Mouse (Mus musculus) spleen, adult 12 weeks (tissue): Measurements from ENCODE around the gene Ddr2.
"Not testable (repeated sequence)": the region's sequence is repeated elsewhere in the genome, so short reads cannot be mapped to it uniquely, and the experiment has no call there.

ENCODE experiments used
- DNase-seq: peaks from one replicate; pipeline ENCODE4 v3.0.0; 2022; ENCODE audit warnings: low spot score

Ddr2 gene

DNA sequence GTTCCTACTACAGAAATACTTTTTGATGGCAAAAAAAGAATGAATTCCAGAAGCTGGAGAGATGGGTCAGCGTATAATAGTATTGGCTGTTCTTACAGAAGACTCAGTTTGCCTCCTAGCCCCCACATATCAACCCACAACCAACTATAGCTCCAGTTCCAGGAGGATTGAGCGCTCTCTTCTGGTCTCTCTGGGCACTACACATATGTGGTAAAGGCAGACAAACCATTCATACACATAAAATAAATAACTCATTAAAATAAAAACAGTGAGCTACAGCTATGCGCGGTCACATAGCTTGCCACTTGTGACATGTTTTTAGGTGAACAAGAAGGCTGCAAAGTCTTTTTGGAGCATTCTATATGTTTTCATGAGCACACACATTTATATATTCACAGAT, 71.2 kb downstream of the Ddr2 start:
- no peak for DNase-seq

DNA sequence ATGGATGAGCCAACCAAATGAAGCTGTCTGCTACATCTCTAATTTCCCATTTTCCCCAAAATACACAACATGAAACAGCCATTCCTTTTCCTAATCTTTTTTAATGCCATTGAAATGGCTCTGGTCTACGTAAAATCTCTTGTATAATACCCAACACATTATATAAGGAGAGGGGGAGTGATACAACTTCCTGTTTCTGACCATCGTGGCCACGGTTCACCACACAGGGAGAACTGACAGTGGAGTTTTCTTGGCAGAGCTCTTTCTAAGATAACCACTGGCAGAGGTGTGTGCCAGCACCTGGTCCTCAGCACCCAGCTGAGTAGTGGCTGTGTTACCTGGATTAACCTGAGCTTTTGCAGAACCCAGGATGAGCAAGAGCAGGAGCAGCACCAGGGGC, 75.0 kb downstream of the Ddr2 start:
- no peak for DNase-seq

GRCm38 (mm10) chr1:170034961-170035360, 75.6 kb downstream of the Ddr2 start:
- no peak for DNase-seq

- DNase-seq = no peak
Measured at GRCm38 (mm10) chr1:170031656-170032055, 78.9 kb downstream of the Ddr2 start.

- DNase-seq = no peak
Measured at GRCm38 (mm10) chr1:170014784-170015183, 95.8 kb downstream of the Ddr2 start.

DNA sequence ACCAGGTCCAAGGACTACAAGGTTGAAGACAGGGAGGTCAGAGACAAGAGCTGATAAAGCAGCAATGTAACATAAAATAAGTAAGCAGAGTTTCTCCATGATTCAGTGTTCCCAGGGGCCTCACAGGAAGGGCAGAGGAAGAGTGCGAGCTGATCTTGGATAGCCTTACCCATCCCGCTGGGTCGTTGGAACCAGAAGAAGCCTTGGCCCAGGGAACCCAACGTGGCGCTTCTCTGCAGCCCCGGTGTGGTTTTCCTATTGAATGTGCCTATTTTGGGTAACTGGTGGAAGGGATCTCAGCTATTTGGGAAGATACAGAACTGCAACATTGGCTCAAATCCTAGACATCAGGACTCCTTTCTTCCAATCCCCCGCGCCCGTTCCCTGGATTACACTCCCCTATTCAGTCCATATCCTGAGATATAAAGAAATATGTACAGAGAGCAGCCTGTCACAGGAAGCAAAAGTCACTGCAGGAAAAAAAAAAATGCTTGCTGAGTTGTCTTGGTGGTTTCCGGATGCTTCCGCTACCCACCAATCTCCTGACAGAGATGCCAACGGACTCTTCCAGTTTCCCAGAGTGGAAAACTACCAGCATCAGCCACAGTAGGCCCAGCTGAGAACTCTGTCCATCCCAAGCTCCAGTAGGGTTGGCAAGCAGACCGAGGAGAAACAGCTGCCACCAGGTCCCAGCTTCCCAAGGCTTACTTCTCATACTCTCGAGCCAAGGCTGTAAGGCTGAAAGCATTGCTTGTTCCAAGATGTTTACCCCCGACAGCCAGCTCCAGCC, 99.7 kb downstream of the Ddr2 start:
- no peak for DNase-seq

- no peak for DNase-seq
Measured at GRCm38 (mm10) chr1:170009296-170009695, 101.3 kb downstream of the Ddr2 start.

- no peak for DNase-seq
Measured at GRCm38 (mm10) chr1:170008432-170009220, 101.9 kb downstream of the Ddr2 start.

GRCm38 (mm10) chr1:170006516-170006915, 104.0 kb downstream of the Ddr2 start:
- DNase-seq = no peak

- DNase-seq = no peak
Measured at GRCm38 (mm10) chr1:170005297-170005696, 105.3 kb downstream of the Ddr2 start.

DNA sequence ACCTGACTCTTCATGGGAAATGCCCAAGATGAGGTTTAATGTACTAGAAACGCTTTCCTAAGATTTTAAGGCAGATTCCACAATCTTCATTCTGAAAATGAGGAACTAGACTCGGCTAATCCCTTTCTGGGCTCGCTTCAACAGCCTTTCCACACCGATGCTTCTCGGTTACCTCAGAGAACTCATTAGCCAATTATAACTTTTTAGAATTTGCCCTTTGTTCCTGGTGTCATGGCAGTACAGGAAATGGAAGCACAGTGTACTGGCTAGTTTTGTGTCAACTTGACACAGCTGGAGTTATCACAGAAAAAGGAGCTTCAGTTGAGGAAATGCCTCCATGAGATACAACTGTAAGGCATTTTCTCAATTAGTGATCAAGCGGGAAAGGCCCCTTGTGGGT, 116.7 kb downstream of the Ddr2 start:
- not testable (repeated sequence) for DNase-seq

DNA sequence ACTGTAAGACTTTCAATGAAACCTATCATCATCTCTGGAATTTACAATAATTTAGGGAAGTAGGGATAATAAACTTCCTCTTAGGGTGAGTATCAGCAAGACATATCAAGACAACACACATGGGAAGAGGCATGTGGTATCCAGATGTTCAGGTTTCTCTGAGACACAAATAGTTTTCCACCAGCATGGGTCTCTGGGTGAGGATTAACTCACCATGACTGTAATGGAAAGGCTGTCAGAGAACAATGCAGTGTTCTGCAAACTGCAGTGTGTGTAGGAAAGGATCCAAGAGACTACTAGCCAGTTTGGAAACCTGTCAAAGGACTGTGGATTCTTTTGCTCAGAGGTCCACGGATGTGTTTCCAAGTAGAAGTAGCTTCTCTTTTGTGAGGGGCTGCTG, 124.4 kb downstream of the Ddr2 start:
- DNase-seq = no peak

DNA sequence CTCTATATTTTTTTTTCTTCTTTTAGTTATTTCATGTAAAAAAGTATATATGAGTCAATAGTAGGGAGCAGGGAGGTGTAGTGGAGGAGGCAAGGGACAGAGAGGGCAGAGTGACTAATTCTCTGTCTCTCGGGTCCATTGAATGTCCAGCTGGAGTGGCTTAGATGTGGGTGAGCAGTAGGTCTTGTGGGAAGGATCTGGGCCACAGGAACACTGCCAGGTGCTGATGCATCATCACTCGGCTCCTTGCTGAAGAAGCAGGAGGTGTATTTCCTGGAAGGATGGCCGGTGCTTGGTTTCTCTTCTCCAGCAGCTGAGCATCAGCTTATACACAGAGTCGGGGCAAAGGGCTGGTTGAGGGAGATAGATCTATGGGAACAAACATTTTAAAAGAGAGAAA, 132.9 kb downstream of the Ddr2 start:
- no peak for DNase-seq

- DNase-seq = no peak
Measured at GRCm38 (mm10) chr1:169971998-169972397, 138.6 kb downstream of the Ddr2 start.

DNA sequence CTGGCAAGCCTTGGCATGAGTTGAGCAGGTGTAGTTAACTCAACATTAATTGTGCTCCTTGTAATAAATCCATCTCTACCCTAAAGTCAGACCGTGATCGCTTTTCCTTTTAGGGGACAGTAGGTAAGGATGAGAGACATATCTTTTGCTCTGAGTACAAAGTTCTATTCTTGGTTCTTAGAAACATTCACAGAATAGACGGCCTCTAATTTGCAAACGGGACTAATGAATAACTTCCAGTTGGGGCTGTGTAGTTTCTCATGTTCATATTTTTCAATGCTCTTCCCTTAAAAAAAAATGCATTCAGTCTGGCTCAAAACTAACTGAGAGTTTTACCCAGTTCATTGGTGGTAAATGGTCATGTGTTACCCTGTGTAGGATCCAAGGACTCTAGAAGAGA, 139.6 kb downstream of the Ddr2 start:
- no peak for DNase-seq

DNA sequence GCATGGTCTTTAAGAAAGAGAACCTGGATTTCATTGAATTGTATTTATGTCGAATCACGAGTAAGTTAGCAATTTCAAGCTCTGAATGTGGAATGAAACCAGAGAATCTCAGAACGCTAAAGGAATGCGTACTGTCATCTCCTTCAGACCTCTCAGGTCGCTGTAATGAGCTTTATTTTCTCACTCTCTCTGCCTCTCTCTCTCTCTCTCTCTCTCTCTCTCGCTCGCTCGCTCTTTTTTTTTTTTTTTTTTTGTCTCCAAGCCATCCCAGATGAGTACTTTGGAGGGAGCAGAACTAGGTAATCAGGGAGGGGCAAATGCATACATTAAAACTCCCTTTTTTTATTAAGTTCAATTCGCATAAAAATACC, 141.1 kb downstream of the Ddr2 start:
- no peak for DNase-seq

DNA sequence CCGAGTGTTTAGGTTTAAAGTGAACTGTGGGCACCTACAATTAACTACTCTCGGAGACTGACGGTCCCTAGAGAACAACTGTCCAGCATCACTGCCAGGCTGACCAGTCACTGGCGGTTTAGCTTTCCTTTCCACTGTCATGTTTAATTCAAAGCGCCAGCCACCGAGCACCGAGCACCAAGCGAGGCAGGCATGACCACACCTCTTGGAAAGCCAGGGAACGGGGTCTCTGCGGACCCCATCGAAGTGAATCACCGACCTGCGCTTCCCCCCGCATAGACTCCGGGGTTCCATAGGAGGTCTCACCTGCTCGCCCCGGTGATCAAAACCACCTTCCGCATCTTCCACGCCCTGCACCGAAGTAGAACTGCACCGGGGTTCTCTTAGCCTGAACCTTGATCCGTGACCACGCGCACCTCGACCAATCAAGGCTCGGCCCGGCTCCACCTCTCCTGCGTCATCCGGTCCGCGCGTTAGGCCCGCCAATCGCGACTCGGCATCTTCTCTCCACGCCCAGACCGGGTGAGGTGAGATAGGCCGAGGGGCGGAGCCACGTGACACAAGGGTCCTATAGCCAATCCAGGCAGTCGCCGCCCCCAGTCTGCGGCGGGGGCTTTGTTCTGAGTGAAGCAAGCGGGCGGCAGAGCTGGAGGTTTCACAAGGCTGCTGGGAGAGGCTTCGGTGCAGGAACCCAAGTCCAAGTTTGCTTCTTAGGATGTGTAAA, 141.6 kb downstream of the Ddr2 start, which contains the start of gene Hsd17b7:
Gene Hsd17b7 (minus strand): TSS at position 450 of the 724 bp plus-strand sequence.
- peak; percentile 95 for DNase-seq

- no peak for DNase-seq
Measured at GRCm38 (mm10) chr1:169953106-169953505, 157.5 kb downstream of the Ddr2 start.

DNA sequence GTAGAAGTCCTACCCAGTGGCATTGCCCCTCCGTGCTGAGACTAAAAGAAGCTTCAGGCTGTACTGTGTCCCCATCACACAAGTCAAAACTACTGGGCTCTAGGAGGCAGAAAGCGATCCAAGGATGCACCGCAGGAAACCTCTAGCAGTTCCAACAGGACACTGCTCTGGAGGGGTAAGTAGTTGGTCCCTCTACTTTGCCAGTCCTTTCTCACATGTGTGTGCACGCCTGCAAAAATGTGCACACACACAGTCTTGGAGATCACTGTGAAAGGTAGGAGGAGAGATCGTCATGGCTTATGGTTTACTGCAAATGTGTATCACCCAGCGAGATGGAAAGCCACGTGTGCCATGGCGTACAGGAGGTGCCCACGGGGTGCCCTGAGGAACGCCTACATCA, 157.9 kb downstream of the Ddr2 start:
- no peak for DNase-seq

GRCm38 (mm10) chr1:169951561-169951960, 159.0 kb downstream of the Ddr2 start:
- no peak for DNase-seq

DNA sequence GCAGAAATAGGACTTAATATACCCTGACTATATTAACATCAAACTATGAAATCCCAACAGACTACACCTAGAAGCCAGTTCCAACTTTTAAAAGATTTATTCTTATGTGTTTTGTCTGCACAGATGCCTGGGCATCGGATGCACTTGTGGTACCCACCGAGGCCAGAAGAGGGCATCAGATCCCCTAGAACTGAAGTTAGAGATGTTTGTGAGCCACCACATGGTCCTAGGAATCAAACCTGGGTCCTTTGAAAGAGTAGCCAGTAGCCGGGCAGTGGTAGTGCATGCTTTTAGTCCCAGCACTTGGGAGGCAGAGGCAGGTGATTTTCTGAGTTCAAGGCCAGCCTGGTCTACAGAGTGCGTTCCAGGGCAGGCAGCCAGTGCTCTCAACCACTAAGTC, 159.9 kb downstream of the Ddr2 start:
- DNase-seq = no peak

DNA sequence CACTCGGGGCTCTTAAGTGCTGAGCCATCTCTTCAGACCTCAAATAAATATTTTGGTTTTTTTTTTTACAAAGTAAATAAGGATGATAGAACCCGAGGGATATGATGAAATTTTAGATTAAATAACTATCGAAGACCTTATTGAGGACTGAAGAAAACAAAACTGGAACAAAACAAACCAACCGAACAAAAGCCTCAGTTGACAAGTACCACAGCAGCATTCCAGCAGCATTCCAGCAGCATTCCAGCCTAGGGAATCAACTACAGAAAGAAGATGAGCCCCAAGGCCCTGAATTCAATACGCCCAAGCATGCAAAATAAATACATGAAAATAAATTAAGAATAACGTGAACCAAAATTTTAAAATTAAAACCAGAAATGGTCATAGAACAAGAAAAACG, 160.6 kb downstream of the Ddr2 start:
- DNase-seq = no peak

- DNase-seq = no peak
Measured at GRCm38 (mm10) chr1:169948866-169949265, 161.7 kb downstream of the Ddr2 start.
